Mouse (Mus musculus): Measurements from ENCODE around the gene Vps72. TPM values are rescaled to one million over a fixed set of nuclear protein-coding genes. Genes with fewer than 3 reads are reported as not detected.
A peak's percentile ranks its signal among the peaks of the same experiment; 100 is the strongest.
"Not testable (repeated sequence)": the region's sequence is repeated elsewhere in the genome, so short reads cannot be mapped to it uniquely, and the experiment has no call there.

Vps72 gene
- polyA plus RNA-seq, 1 experiment from 2014 or later: 233 TPM

GRCm38 (mm10) chr3:95129226-95129651 lies 18.4 kb downstream of the Vps72 start:
- Histone ChIP-seq H3K4me2 (ENCODE audit: low read length) (no peak overlapping the region), H3K36me3 (ENCODE audit: control insufficient read depth, insufficient read depth) (no peaks in the 10 kb centered on the region), H3K9me3 (ENCODE audit: control insufficient read depth, low read length) (no peaks in the 10 kb centered on the region), H3K9ac (replicated peaks; ENCODE audit: low read depth, low read length) (no peak overlapping the region), H3K4me3 (replicated peaks; ENCODE audit: low read length) (no peak overlapping the region), H3K4me1 (replicated peaks; ENCODE audit: control insufficient read depth, insufficient read depth, low read length) (peaks cover 18% of the 10 kb centered on the region), H3K27ac (ENCODE audit: low read length) (no peak overlapping the region), H3K27me3 (replicated peaks; ENCODE audit: control insufficient read depth, insufficient read depth, low read length) (no peaks in the 10 kb centered on the region)
- no peak for ATAC-seq
- WGBS: 53% methylated on average over 6 of the region's 6 CpGs

GRCm38 (mm10) chr3:95130081-95130480 lies 19.3 kb downstream of the Vps72 start:
- no peak for ATAC-seq

DNA sequence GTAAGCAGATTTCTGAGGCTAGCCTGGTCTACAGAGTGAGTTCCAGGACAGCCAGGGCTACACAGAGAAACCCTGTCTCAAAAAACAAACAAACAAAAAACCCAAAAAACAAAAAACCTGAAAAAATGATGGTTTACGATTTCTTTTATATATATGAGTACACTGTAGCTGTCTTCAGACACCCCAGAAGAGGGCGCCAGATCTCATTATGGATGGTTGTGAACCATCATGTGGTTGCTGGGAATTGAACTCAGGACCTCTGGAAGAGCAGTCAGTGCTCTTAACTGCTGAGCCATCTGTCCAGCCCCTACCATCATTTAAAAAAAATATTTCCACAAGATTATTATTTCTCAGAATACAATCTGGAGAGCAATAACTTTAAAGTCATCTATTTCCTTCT lies 21.6 kb downstream of the Vps72 start:
- not testable (repeated sequence) for H3K9ac ChIP-seq (replicated peaks; ENCODE audit: low read depth, low read length); H3K27ac ChIP-seq (ENCODE audit: low read length); H3K9me3 ChIP-seq (ENCODE audit: control insufficient read depth, low read length); H3K4me2 ChIP-seq (ENCODE audit: low read length); ATAC-seq; H3K4me3 ChIP-seq (replicated peaks; ENCODE audit: low read length); H3K36me3 ChIP-seq (ENCODE audit: control insufficient read depth, insufficient read depth); H3K27me3 ChIP-seq (replicated peaks; ENCODE audit: control insufficient read depth, insufficient read depth, low read length)
- peaks cover 19% of the 10 kb centered on the region for H3K4me1 ChIP-seq (replicated peaks; ENCODE audit: control insufficient read depth, insufficient read depth, low read length)
- WGBS: 85% methylated on average over 2 of the region's 2 CpGs

More at GRCm38 (mm10) chr3:95130081-95130480, 19.3 kb downstream of the Vps72 start:
- peaks cover 14% of the 10 kb centered on the region for H3K4me1 ChIP-seq (replicated peaks; ENCODE audit: control insufficient read depth, insufficient read depth, low read length)
- H3K4me3 ChIP-seq (replicated peaks; ENCODE audit: low read length): no peak overlapping the region
- H3K9me3 ChIP-seq (ENCODE audit: control insufficient read depth, low read length): no peaks in the 10 kb centered on the region
- H3K36me3 ChIP-seq (ENCODE audit: control insufficient read depth, insufficient read depth): no peaks in the 10 kb centered on the region
- H3K4me2 ChIP-seq (ENCODE audit: low read length): no peak overlapping the region
- H3K27me3 ChIP-seq (replicated peaks; ENCODE audit: control insufficient read depth, insufficient read depth, low read length): no peaks in the 10 kb centered on the region
- no peak overlapping the region for H3K9ac ChIP-seq (replicated peaks; ENCODE audit: low read depth, low read length)
- WGBS: 89% methylated on average over 5 of the region's 5 CpGs
- no peak overlapping the region for H3K27ac ChIP-seq (ENCODE audit: low read length)

GRCm38 (mm10) chr3:95133176-95133575 lies 22.4 kb downstream of the Vps72 start:
- no peak for ATAC-seq

DNA sequence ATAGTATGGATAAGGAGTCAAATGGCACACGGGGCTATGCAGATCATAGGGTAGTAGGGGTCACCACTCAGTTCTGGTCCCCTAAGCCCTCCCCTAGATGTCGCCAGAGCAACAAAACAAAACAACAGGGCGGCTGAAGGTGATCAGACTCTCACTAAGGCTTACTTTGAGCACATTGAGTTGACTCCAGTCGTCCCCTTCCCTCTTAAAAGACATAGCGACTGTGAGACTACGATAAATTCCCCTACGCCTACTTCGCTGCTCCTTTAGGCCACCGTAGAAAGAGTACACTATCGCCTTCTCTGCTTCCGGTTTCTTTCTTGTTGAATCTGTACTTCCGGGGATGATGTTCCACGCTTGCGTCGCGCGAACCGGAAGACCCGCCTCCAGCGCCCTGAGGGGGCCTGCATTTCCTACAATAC lies 22.9 kb downstream of the Vps72 start, which contains the start of the genes Scnm1 and Lysmd1:
TSS of gene Scnm1 (minus strand) at position 332 of the 422 bp plus-strand sequence.
TSS of gene Lysmd1 (plus strand) at position 409 of the 422 bp plus-strand sequence.
- under 1% methylated on average over 20 of the region's 20 CpGs for WGBS
- no peaks in the 10 kb centered on the region for H3K9me3 ChIP-seq (ENCODE audit: control insufficient read depth, low read length)
- H3K36me3 ChIP-seq (ENCODE audit: control insufficient read depth, insufficient read depth): no peaks in the 10 kb centered on the region
- peak within 1 kb of the TSS; percentile 70 for H3K9ac ChIP-seq (replicated peaks; ENCODE audit: low read depth, low read length)
- H3K4me2 ChIP-seq (ENCODE audit: low read length): peak within 1 kb of the TSS; percentile 97
- ATAC-seq: peak; percentile 98
- H3K27ac ChIP-seq (ENCODE audit: low read length): peak within 1 kb of the TSS; percentile 79
- H3K27me3 ChIP-seq (replicated peaks; ENCODE audit: control insufficient read depth, insufficient read depth, low read length): no peaks in the 10 kb centered on the region
- H3K4me1 ChIP-seq (replicated peaks; ENCODE audit: control insufficient read depth, insufficient read depth, low read length): peaks cover 19% of the 10 kb centered on the region
- H3K4me3 ChIP-seq (replicated peaks; ENCODE audit: low read length): peak within 1 kb of the TSS; percentile 79

More at GRCm38 (mm10) chr3:95133176-95133575, 22.4 kb downstream of the Vps72 start:
- Histone ChIP-seq H3K4me1 (replicated peaks; ENCODE audit: control insufficient read depth, insufficient read depth, low read length) (peaks cover 19% of the 10 kb centered on the region), H3K9me3 (ENCODE audit: control insufficient read depth, low read length) (no peaks in the 10 kb centered on the region), H3K4me2 (ENCODE audit: low read length) (peak overlapping the region; percentile 97), H3K4me3 (replicated peaks; ENCODE audit: low read length) (peak overlapping the region; percentile 79), H3K27me3 (replicated peaks; ENCODE audit: control insufficient read depth, insufficient read depth, low read length) (no peaks in the 10 kb centered on the region), H3K9ac (replicated peaks; ENCODE audit: low read depth, low read length) (peak overlapping the region; percentile 70), H3K27ac (ENCODE audit: low read length) (no peak overlapping the region), H3K36me3 (ENCODE audit: control insufficient read depth, insufficient read depth) (no peaks in the 10 kb centered on the region)
- 58% methylated on average over 11 of the region's 11 CpGs for WGBS

DNA sequence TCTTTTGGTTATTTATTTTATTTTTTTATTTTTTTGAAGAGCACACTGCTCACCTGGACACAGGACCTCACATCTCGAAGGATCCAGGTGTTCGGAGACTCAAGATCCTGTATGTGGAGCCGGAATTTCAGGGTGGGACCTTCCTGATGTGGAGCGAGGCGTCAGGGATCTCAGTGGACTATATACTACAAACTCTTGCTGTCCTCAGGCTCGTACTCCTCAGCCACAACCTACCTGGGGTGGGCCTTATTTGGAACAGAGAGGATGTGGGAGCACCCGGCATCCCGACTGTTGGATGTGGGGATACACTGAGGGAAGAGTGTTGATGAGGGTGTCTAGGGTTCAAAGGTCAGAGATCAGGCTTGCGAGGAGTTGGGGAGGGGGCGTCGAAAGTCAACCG lies 23.3 kb downstream of the Vps72 start:
- not testable (repeated sequence) for H3K4me2 ChIP-seq (ENCODE audit: low read length); H3K36me3 ChIP-seq (ENCODE audit: control insufficient read depth, insufficient read depth); H3K9ac ChIP-seq (replicated peaks; ENCODE audit: low read depth, low read length); H3K27ac ChIP-seq (ENCODE audit: low read length); H3K27me3 ChIP-seq (replicated peaks; ENCODE audit: control insufficient read depth, insufficient read depth, low read length); H3K9me3 ChIP-seq (ENCODE audit: control insufficient read depth, low read length)
- Histone ChIP-seq H3K4me3 (replicated peaks; ENCODE audit: low read length) (peak overlapping the region; percentile 79), H3K4me1 (replicated peaks; ENCODE audit: control insufficient read depth, insufficient read depth, low read length) (peaks cover 19% of the 10 kb centered on the region)
- WGBS: no CpG with 5 or more reads among the region's 12 CpGs
- ATAC-seq: peak; percentile 68

GRCm38 (mm10) chr3:95135023-95135422 lies 24.2 kb downstream of the Vps72 start:
- H3K27me3 ChIP-seq (replicated peaks; ENCODE audit: control insufficient read depth, insufficient read depth, low read length): no peaks in the 10 kb centered on the region
- no peak overlapping the region for H3K27ac ChIP-seq (ENCODE audit: low read length)
- ATAC-seq: no peak
- H3K4me2 ChIP-seq (ENCODE audit: low read length): peak overlapping the region; percentile 62
- no peaks in the 10 kb centered on the region for H3K9me3 ChIP-seq (ENCODE audit: control insufficient read depth, low read length)
- peak overlapping the region; percentile 39; the same call in 1 of the 2 replicates for H3K9ac ChIP-seq (replicated peaks; ENCODE audit: low read depth, low read length)
- WGBS: 28% methylated on average over 6 of the region's 6 CpGs
- H3K4me1 ChIP-seq (replicated peaks; ENCODE audit: control insufficient read depth, insufficient read depth, low read length): peaks cover 19% of the 10 kb centered on the region
- peak overlapping the region; percentile 37 for H3K4me3 ChIP-seq (replicated peaks; ENCODE audit: low read length)
- 0 out of 2 replicates have a peak, but pooled peaks cover 4% of the 10 kb centered on the region for H3K36me3 ChIP-seq (ENCODE audit: control insufficient read depth, insufficient read depth)

DNA sequence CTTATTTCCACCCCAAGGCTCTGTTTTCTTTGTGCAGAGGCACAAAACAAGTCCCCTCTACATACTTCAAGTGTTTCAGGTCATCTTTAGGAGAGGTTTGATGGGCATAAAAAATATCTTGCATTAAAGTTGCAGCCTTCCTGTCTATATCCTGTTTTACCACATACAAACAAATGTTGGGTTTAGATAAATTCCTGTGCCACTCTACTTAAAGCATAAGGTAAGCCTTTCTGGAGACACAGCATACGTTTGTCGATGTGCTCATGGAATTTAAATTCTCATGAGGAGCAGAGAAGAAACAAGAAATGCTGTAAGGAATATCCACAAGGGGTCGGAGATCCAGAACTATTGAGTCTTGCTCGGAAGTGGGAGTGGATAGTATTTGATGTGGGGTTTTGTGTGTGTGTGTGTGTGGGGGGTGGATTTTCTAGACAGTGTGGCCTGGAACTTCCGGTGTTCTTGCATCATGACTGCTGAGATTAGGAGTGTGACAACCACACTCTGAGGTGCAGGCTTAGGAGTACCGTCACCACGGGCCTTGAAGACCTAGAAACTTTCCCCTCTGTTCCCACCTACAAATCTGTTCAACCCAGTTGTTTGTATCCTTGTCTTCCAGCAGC lies 24.7 kb downstream of the Vps72 start:
- H3K4me1 ChIP-seq (replicated peaks; ENCODE audit: control insufficient read depth, insufficient read depth, low read length): peaks cover 19% of the 10 kb centered on the region
- H3K36me3 ChIP-seq (ENCODE audit: control insufficient read depth, insufficient read depth): peaks cover 8% of the 10 kb centered on the region
- H3K4me3 ChIP-seq (replicated peaks; ENCODE audit: low read length): no peak overlapping the region
- no peak overlapping the region for H3K9ac ChIP-seq (replicated peaks; ENCODE audit: low read depth, low read length)
- H3K27me3 ChIP-seq (replicated peaks; ENCODE audit: control insufficient read depth, insufficient read depth, low read length): no peaks in the 10 kb centered on the region
- H3K27ac ChIP-seq (ENCODE audit: low read length): no peak overlapping the region
- WGBS: 91% methylated on average over 7 of the region's 7 CpGs
- H3K4me2 ChIP-seq (ENCODE audit: low read length): peak overlapping the region; percentile 62
- ATAC-seq: no peak
- H3K9me3 ChIP-seq (ENCODE audit: control insufficient read depth, low read length): no peaks in the 10 kb centered on the region

DNA sequence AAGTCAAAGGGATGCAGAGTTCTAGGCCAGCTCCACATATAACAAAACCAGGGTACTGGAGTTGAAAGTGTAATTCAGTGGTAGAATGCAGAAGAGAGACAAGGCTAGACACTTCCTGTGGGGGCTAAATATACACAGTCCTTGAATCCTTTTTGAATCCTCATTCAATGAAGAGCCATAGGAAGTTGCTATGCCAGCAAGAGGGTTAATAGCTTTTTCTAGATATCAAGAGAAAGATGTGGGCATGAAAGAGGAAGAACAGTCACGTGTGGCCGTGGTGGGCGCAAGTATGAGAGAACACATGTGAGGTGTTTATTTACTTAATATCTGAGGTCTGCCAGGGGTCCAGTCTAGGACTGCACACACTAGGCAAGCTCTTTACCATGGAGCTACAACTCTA lies 25.5 kb downstream of the Vps72 start:
- Histone ChIP-seq H3K9me3 (ENCODE audit: control insufficient read depth, low read length) (no peaks in the 10 kb centered on the region), H3K4me3 (replicated peaks; ENCODE audit: low read length) (no peak overlapping the region), H3K27me3 (replicated peaks; ENCODE audit: control insufficient read depth, insufficient read depth, low read length) (no peaks in the 10 kb centered on the region), H3K4me2 (ENCODE audit: low read length) (no peak overlapping the region), H3K4me1 (replicated peaks; ENCODE audit: control insufficient read depth, insufficient read depth, low read length) (peaks cover 19% of the 10 kb centered on the region), H3K9ac (replicated peaks; ENCODE audit: low read depth, low read length) (no peak overlapping the region), H3K36me3 (ENCODE audit: control insufficient read depth, insufficient read depth) (peaks cover 9% of the 10 kb centered on the region), H3K27ac (ENCODE audit: low read length) (no peak overlapping the region)
- ATAC-seq: no peak
- WGBS: 99% methylated on average over 3 of the region's 3 CpGs

Data from forebrain, embryonic 16.5 days (tissue).